Mouse (Mus musculus): ENCODE results near the gene Arhgef2.

Gene Arhgef2

GRCm38 (mm10) chr3:88684980-88685941 is 79.5 kb downstream of the Arhgef2 start, which contains the start of gene Khdc4:
Khdc4 (plus strand) TSS chr3:88685803.
- DNase-seq: peak; percentile 96

DNA sequence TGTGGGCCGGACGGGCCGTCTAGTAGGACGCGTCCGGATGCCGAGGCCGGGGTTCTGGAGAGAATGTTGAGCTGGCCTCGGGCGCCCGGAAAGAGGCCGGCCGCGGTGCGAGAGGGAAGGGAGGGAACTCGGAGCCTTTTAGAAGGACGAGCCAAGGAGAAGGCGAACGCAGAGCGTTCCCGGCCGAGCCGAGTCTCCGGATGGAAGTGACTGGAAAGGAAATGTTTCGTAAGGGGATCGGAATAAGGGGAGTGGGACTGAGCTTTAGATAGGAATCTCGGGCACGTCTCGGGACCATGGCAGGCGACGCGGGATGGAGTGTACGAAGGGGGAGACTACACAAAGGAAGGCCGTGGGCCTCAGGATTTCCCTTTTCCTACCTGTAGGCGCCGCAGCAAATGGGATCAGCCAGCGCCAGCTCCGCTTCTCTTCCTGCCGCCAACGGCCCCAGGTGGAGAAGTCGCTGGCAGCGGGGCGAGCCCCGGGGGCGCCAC is 80.2 kb downstream of the Arhgef2 start:
- DNase-seq: no peak

DNA sequence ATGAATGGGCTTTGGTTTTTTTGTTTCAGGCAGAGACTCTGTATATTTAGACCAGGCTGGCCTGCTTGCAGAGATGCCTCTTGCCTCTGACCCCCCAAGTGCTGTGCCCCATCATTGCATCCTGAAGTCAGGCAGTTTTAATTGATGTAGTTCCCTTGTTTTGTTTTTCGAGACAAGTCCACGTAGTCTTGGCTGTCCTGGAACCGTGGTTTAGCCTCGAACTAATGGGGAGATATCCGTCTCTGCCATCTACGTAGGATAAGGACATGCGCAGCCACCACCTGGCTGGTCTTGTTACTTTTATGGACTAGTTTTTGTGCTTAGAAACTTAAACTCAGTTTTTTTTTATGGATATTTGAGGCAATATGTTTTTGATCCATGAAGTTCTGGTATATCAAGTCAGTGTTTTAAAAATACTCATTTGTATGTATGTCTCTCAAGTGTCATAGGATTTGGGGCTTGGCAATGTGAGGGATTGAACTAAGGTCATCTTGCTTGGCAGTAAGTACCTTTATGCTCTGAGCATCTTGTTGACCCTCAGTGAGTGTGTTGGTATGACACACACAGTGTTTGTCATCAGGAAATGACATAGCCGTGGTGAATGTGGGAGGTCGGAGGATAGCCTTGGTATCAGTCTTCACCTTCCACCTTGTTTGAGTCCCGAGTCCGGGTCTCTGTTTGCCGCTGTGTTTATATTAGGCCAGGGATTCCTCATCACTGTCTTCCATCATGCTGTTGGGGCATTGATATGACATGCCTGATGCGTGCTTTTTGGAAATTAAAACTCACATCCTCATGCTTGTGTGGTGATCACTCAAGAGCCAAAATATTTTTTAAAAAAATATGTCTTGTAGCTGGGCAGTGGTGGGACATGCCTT is 81.2 kb downstream of the Arhgef2 start:
- DNase-seq: no peak

DNA sequence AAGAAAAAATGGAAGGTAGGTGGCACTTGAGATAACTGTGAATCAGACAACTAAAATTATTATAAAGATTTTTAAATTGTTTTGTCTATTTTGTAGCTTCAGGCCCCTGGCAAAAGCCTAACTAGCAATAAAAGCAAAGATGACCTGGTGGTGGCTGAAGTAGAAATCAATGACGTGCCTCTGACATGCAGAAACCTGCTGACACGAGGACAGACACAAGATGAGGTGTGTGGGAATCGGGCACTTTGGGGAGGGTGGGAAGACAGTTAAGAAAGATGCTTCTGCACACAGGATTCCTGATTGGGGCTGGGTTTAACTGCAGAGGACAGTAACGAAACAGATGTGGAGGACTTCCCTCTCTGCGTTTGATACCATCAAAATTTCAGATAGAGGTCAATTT is 83.3 kb downstream of the Arhgef2 start:
- no peak for DNase-seq

DNA sequence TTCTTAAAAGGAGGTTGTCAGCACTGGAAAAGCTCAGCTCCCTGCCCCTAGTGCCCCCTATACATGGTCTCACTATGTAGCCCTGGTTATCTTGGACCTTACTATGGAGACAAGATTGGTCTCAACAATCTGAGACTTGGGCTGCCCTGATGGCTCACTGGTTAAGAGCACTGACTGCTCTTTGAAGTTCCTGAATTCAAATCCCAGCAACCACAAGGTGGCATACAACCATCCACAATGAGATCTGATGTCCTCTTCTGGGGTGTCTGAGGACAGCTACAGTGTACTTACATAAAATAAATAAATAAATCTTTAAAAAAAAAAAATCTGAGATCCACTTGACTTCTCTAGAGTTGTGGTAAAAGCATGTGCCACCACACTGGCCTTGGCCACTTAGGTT is 89.8 kb downstream of the Arhgef2 start:
- DNase-seq: no peak
